Mouse (Mus musculus) stomach, embryonic 16.5 days (tissue): ENCODE data around the gene Luzp1. TPM values are rescaled to one million over a fixed set of nuclear protein-coding genes. Genes with fewer than 3 reads are reported as not detected.
A peak's percentile ranks its signal among the peaks of the same experiment; 100 is the strongest.

Experiments
- ATAC-seq: fragments of 200-750 bp; cut with Nextera tagmentation; 2 replicates; pipeline ENCODE4 v1.8.0; 2017; ENCODE audit warnings: moderate number of reproducible peaks, moderate TSS enrichment; ENCODE audit not compliant: insufficient read depth, low FRiP score
- H3K27ac ChIP-seq: fragments of 300-500 bp; sonication (generic); 2 replicates; pipeline ENCODE4 v1.5.1; 2014; ENCODE audit warnings: low read length
- H3K27me3 ChIP-seq: fragments of 300-500 bp; sonication (generic); 2 replicates; pipeline ENCODE4 v1.6.1; 2014; ENCODE audit warnings: low read length, control low read depth, mixed read lengths; ENCODE audit not compliant: control insufficient read depth, insufficient read depth
- H3K36me3 ChIP-seq: fragments of 300-500 bp; sonication (generic); 2 replicates; pipeline ENCODE4 v1.6.1; 2014; ENCODE audit warnings: low read length; ENCODE audit not compliant: control insufficient read depth, insufficient read depth
- H3K4me1 ChIP-seq: fragments of 300-500 bp; sonication (generic); 2 replicates; pipeline ENCODE4 v1.6.1; 2014; ENCODE audit warnings: low read length, control low read depth, mixed read lengths; ENCODE audit not compliant: control insufficient read depth, insufficient read depth
- H3K4me2 ChIP-seq: fragments of 300-500 bp; sonication (generic); 2 replicates; pipeline ENCODE4 v1.6.1; 2014; ENCODE audit warnings: low read depth, low read length, mixed read lengths
- H3K4me3 ChIP-seq: fragments of 300-500 bp; sonication (generic); replicated peaks from 2 replicates; pipeline ENCODE4 v1.5.1; 2014; ENCODE audit warnings: mild to moderate bottlenecking, low read length
- H3K9ac ChIP-seq: fragments of 300-500 bp; sonication (generic); 2 replicates; pipeline ENCODE4 v1.6.1; 2014; ENCODE audit warnings: low read length
- H3K9me3 ChIP-seq: fragments of 300-500 bp; sonication (generic); replicated peaks from 2 replicates; pipeline ENCODE4 v1.6.1; 2016; ENCODE audit warnings: low read length, control low read depth; ENCODE audit not compliant: control insufficient read depth
- WGBS: fragments of 180-500 bp; shearing (Covaris S2); extraction: QIAGEN DNeasy Blood & Tissue Kit; methylation state at CpG from one replicate; pipeline ENCODE4 v1.1.7; 2014; 5-methylcytosine and 5-hydroxymethylcytosine counted together
- polyA plus RNA-seq: library from polyadenylated mRNA; unstranded; fragments of >200 nt; fragmentation: Nextera tagmentation; extraction: Ambion mirVana; gene quantifications from 2 replicates; pipeline ENCODE4 v1.2.1, GENCODE M21; 2015

Luzp1 gene
- polyA plus RNA-seq, 1 experiment from 2014 or later = 88.7 TPM

GRCm38 (mm10) chr4:136441354-136442043 is 28.1 kb upstream of the Luzp1 start:
- Histone ChIP-seq H3K9me3 (no peaks in the 10 kb centered on the region), H3K4me3 (no peak overlapping the region), H3K4me2 (no peak overlapping the region), H3K36me3 (no peaks in the 10 kb centered on the region), H3K9ac (no peak overlapping the region), H3K4me1 (peaks cover 3% of the 10 kb centered on the region), H3K27ac (no peak overlapping the region), H3K27me3 (no peaks in the 10 kb centered on the region)
- WGBS = 59% methylated on average over 15 of the region's 15 CpGs
- no peak for ATAC-seq

DNA sequence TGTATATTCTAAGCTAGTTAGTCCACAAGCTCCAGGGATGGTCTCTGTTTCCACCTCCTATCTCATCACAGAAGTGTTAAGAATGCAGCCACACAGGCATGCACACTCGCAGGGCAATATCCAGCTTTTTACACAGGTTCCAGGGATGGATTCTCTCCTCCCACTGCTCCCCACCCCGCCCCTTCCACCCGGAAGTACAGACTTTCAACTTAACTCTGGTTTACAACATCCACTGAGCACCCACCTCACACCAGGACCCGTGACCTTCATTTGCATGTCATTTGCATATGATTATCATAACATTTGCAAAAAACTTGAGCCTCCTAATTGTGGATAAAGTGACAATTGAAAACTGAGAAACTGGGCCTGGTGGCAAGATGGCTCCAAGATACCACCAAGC is 25.0 kb upstream of the Luzp1 start:
- Histone ChIP-seq H3K9me3 (no peaks in the 10 kb centered on the region), H3K36me3 (no peaks in the 10 kb centered on the region), H3K4me1 (no peaks in the 10 kb centered on the region), H3K27ac (no peak overlapping the region), H3K4me2 (no peak overlapping the region), H3K9ac (no peak overlapping the region), H3K4me3 (no peak overlapping the region), H3K27me3 (no peaks in the 10 kb centered on the region)
- ATAC-seq = no peak
- WGBS = 74% methylated on average over 4 of the region's 4 CpGs

DNA sequence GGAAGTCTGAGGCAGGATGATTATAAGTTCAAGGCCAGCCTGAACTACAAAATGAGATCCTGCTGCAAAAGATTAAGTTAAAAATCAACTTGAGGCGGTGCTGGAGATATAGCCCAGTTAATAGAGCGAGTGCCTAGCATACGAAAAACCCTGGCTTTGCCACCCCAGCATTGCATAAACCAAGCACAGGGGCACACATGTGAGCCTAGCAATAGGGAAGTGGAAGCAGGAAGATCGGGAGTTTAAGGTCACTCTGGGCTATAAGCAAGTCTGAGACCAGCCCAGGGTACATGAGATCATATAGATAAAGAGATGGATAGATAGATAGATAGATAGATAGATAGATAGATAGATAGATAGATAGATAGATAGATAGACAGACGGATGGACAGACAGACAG is 19.8 kb upstream of the Luzp1 start:
- Histone ChIP-seq H3K4me1 (no peaks in the 10 kb centered on the region), H3K4me2 (no peak overlapping the region), H3K27ac (no peak overlapping the region), H3K4me3 (no peak overlapping the region), H3K9me3 (no peaks in the 10 kb centered on the region), H3K27me3 (no peaks in the 10 kb centered on the region), H3K36me3 (no peaks in the 10 kb centered on the region), H3K9ac (no peak overlapping the region)
- ATAC-seq = no peak
- 85% methylated on average over 5 of the region's 5 CpGs for WGBS

- ATAC-seq = no peak
Measured at GRCm38 (mm10) chr4:136450271-136450670, 19.3 kb upstream of the Luzp1 start.

GRCm38 (mm10) chr4:136451564-136451963 is 18.0 kb upstream of the Luzp1 start:
- Histone ChIP-seq H3K36me3 (no peaks in the 10 kb centered on the region), H3K9me3 (no peaks in the 10 kb centered on the region), H3K9ac (no peak overlapping the region), H3K27me3 (no peaks in the 10 kb centered on the region), H3K4me2 (no peak overlapping the region), H3K4me3 (no peak overlapping the region), H3K27ac (0 out of 2 replicates have a peak overlapping the region, but pooled peaks have one; percentile 51), H3K4me1 (no peaks in the 10 kb centered on the region)
- peak; percentile 80; the same call in 1 of the 2 replicates for ATAC-seq
- 8% methylated on average over 6 of the region's 6 CpGs for WGBS

More at GRCm38 (mm10) chr4:136450271-136450670, 19.3 kb upstream of the Luzp1 start:
- Histone ChIP-seq H3K9me3 (no peaks in the 10 kb centered on the region), H3K9ac (no peak overlapping the region), H3K4me3 (no peak overlapping the region), H3K36me3 (no peaks in the 10 kb centered on the region), H3K27me3 (no peaks in the 10 kb centered on the region), H3K4me2 (no peak overlapping the region), H3K4me1 (no peaks in the 10 kb centered on the region), H3K27ac (no peak overlapping the region)
- WGBS = 62% methylated on average over 4 of the region's 4 CpGs

GRCm38 (mm10) chr4:136452286-136452685 is 17.3 kb upstream of the Luzp1 start:
- ATAC-seq = no peak
- H3K9ac ChIP-seq = no peak overlapping the region
- no peaks in the 10 kb centered on the region for H3K36me3 ChIP-seq
- H3K4me1 ChIP-seq = no peaks in the 10 kb centered on the region
- 85% methylated on average over 3 of the region's 3 CpGs for WGBS
- H3K27me3 ChIP-seq = no peaks in the 10 kb centered on the region
- H3K27ac ChIP-seq = no peak overlapping the region
- no peak overlapping the region for H3K4me3 ChIP-seq
- no peak overlapping the region for H3K4me2 ChIP-seq
- no peaks in the 10 kb centered on the region for H3K9me3 ChIP-seq

GRCm38 (mm10) chr4:136452792-136453191 is 16.8 kb upstream of the Luzp1 start:
- no peaks in the 10 kb centered on the region for H3K27me3 ChIP-seq
- no peaks in the 10 kb centered on the region for H3K36me3 ChIP-seq
- H3K9me3 ChIP-seq = no peaks in the 10 kb centered on the region
- H3K4me2 ChIP-seq = no peak overlapping the region
- ATAC-seq = no peak
- 50% methylated on average over 5 of the region's 5 CpGs for WGBS
- no peak overlapping the region for H3K9ac ChIP-seq
- no peaks in the 10 kb centered on the region for H3K4me1 ChIP-seq
- no peak overlapping the region for H3K27ac ChIP-seq
- H3K4me3 ChIP-seq = no peak overlapping the region

- H3K36me3 ChIP-seq = no peaks in the 10 kb centered on the region
- no peak for ATAC-seq
- H3K4me3 ChIP-seq = peak overlapping the region; percentile 37
- H3K4me1 ChIP-seq = no peaks in the 10 kb centered on the region
- H3K27ac ChIP-seq = no peak overlapping the region
- no peaks in the 10 kb centered on the region for H3K27me3 ChIP-seq
- 0 out of 2 replicates have a peak overlapping the region, but pooled peaks have one; percentile 38 for H3K9ac ChIP-seq
- peak overlapping the region; percentile 62 for H3K4me2 ChIP-seq
- no peaks in the 10 kb centered on the region for H3K9me3 ChIP-seq
- 5% methylated on average over 10 of the region's 10 CpGs for WGBS
Measured at GRCm38 (mm10) chr4:136454850-136455260, 14.7 kb upstream of the Luzp1 start.

GRCm38 (mm10) chr4:136456516-136457218 is 12.9 kb upstream of the Luzp1 start:
- Histone ChIP-seq H3K27ac (no peak overlapping the region), H3K4me1 (no peaks in the 10 kb centered on the region), H3K36me3 (no peaks in the 10 kb centered on the region), H3K4me3 (no peak overlapping the region), H3K9me3 (no peaks in the 10 kb centered on the region), H3K9ac (no peak overlapping the region), H3K4me2 (no peak overlapping the region), H3K27me3 (no peaks in the 10 kb centered on the region)
- ATAC-seq = no peak
- 79% methylated on average over 6 of the region's 6 CpGs for WGBS
